Mouse (Mus musculus): ENCODE data around the gene Rps6ka2.

DNA sequence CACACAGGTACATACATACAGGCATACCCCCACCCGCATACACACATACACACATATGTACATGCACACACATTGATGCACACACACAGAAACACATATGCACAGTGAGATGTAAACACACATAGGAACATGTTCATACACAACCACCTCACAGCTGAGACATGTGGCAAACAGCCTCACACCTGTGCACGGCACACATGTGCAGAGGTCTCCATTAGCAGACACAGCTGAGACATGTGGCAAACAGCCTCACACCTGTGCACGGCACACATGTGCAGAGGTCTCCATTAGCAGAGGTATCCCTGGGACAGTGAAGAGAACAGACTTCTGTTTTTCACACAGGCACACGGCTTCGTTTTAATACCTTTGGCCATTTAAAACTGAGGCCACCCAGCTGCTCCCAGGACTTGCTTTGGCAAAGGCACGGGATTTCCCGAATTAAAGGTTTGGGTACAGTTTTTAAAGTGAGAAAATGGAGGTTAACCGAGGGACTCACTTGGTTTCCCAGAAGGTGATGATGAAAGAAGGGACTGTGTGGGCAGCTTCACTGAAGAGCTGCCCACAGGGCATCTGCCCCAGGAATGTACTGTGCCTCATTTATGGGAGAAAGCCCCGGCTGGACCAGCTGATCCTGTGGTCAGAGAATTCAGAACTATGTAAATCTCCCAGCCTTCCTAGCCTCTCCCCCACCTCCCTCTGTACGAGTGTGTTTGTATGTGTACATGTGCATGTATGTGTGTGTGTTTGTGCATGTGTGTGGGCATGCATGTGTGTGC is 29.3 kb upstream of the Rps6ka2 start:
- TF ChIP-seq CTCF (IDR thresholded peaks at IDR 0.05; ENCODE audit: control insufficient read depth, insufficient read depth, low read length) (no peak), POLR2A (IDR thresholded peaks at IDR 0.05; ENCODE audit: borderline replicate concordance, control insufficient read depth, low read depth, low read length) (no peak)
